Mouse (Mus musculus): ENCODE data around the gene Zer1. TPM values are rescaled to one million over a fixed set of nuclear protein-coding genes. Genes with fewer than 3 reads are reported as not detected.

Gene Zer1
- total and polyA plus RNA-seq, 3 experiments = 5.5 to 15.0 (median 13.4) TPM

DNA sequence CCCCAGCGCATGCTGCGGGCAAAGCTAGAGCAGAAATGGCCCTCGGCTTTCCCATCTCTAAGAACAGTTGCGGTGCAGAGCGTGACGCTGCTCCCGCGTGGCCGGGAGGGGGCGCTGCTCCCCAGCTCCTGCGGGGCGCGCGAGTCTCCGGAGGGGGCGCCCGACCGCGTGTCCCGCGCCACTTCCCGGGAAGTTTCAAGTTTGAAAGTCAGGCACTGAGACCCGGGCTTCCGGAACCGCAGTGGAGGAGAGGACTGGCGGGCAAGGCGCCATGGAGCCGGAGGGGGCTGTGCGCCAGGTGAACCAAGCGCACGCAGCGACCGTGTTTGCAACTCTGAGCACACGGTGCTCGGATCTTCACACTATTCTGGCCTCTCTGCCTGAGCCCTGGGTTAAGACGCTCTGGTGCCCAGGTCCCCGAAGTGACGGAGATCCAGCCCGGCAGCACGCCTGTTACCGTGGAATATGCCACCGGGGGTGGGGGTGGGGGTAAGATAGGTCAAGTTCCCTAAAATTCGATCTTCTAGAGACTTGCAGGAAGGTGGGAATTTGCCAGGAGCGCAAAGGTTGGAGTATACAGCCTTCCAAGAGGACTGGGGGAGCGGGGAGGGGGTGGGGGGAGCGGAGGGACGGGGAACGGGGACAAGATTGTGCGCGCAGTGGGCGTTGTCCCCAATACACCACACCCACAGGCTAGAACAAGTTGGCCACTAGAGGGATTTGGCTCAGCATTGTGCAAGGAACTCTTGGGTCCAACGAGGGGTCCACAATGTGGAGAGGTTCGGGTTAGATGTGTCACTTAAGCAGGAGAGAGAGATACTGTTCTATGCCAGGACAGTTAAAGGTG is 46.7 kb downstream of the Zer1 start, which contains the start of gene Pkn3 (continued):
- TF ChIP-seq EP300 (IDR thresholded peaks at IDR 0.05; ENCODE audit: low read length) (no peak), MYC (IDR thresholded peaks at IDR 0.05; ENCODE audit: low read depth, low read length) (no peak; the same call in 1 of the 2 replicates), MAX (IDR thresholded peaks at IDR 0.05; ENCODE audit: low read length) (peak; percentile 89), RAD21 (IDR thresholded peaks at IDR 0.05; ENCODE audit: low read depth, low read length) (peak; percentile 66), PAX5 (IDR thresholded peaks at IDR 0.05; ENCODE audit: low read length) (no peak), NRF1 (IDR thresholded peaks at IDR 0.05; ENCODE audit: low read depth, low read length) (peak; percentile 48), CHD2 (IDR thresholded peaks at IDR 0.05; ENCODE audit: low read length) (peak; percentile 0; the same call in 1 of the 2 replicates), E2F4 (IDR thresholded peaks at IDR 0.05; ENCODE audit: insufficient replicate concordance, low read depth, low read length) (no peak), BHLHE40 (IDR thresholded peaks at IDR 0.05; ENCODE audit: low read depth, low read length) (peak; percentile 44; the same call in 1 of the 2 replicates), ZMIZ1 (IDR thresholded peaks at IDR 0.05; ENCODE audit: low read depth, low read length) (no peak), MAZ (IDR thresholded peaks at IDR 0.05; ENCODE audit: low read depth, low read length) (peak; percentile 51; the same call in 1 of the 2 replicates), ETS1 (conservative IDR thresholded peaks at IDR 0.05; ENCODE audit: low read depth, low read length) (no peak), USF1 (IDR thresholded peaks at IDR 0.05; ENCODE audit: low read depth, low read length) (no peak), TBP (conservative IDR thresholded peaks at IDR 0.05; ENCODE audit: low read depth, low read length) (0 out of 2 replicates have a peak, but pooled peaks have one; percentile 39)

DNA sequence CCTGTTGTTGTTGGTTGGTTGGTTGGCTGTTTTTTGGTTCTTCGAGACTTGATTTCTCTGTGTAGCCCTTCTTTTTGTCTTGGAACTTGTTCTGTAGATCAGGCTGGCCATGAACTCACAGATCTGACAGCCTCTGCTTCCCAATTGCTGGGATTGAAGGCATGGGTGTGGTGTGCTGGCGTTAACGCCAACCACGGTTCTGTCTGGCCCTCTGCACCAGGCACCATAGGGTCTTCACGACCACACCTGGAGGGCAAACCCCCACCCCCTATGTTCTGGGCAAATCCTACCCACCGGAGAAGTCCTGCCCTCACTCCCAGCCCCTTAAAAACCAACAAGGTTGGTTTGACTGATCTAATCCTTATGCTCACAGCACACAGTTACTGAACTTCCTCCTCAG is 47.4 kb downstream of the Zer1 start:
- no peaks in the 10 kb centered on the region for H3K27me3 ChIP-seq (replicated peaks)
- peaks cover 13 to 45% of the 10 kb centered on the region in 2 experiments for H3K36me3 ChIP-seq (replicated peaks in 1 of 2; ENCODE audit: control insufficient read depth in 1 of 2, insufficient read depth in 1 of 2, low read length in 1 of 2)
- no peaks in the 10 kb centered on the region for H3K79me2 ChIP-seq (replicated peaks; ENCODE audit: control insufficient read depth, extremely low read depth, insufficient read depth, poor library complexity, severe bottlenecking)
- dilution Hi-C loops (cut with MboI; ENCODE audit: extremely low pct_ligation_motif_present, extremely low pct_unique_long_range_greater_than_20kb, low sequenced_read_pairs) (no loop called here), in situ Hi-C loops (cut with MboI; ENCODE audit: low pct_ligation_motif_present, low pct_unique_long_range_greater_than_20kb, low sequenced_read_pairs) (loop anchor here (5.0 kb wide), 1 partner anchor 35 kb away; no protein-coding TSS in a partner anchor)
- H3K27ac ChIP-seq (ENCODE audit: insufficient read depth, low read depth) = peak overlapping the region; percentile 65
- peaks cover 7 to 15% of the 10 kb centered on the region in 2 experiments for H3K4me1 ChIP-seq (ENCODE audit: control insufficient read depth in 1 of 2, insufficient read depth in 2 of 2)
- H3K4me3 ChIP-seq (replicated peaks in 1 of 3; ENCODE audit: low read depth in 2 of 3, low read length in 2 of 3, poor library complexity in 1 of 3) = peak overlapping the region in 2 of 3 experiments; percentile 66 to 68
- TF ChIP-seq SIN3A (IDR thresholded peaks at IDR 0.05; ENCODE audit: low read length) (no peak), ZNF384 (IDR thresholded peaks at IDR 0.05; ENCODE audit: low read depth, low read length) (no peak), CHD2 (IDR thresholded peaks at IDR 0.05; ENCODE audit: low read length) (no peak), ZC3H11A (IDR thresholded peaks at IDR 0.05; ENCODE audit: low read depth, low read length) (no peak), E2F4 (IDR thresholded peaks at IDR 0.05; ENCODE audit: insufficient replicate concordance, low read depth, low read length) (no peak), ETS1 (conservative IDR thresholded peaks at IDR 0.05; ENCODE audit: low read depth, low read length) (no peak), PAX5 (IDR thresholded peaks at IDR 0.05; ENCODE audit: low read length) (no peak), UBTF (IDR thresholded peaks at IDR 0.05; ENCODE audit: low read depth, low read length) (no peak), MEF2A (IDR thresholded peaks at IDR 0.05; ENCODE audit: borderline replicate concordance, low read depth, low read length) (no peak), ZMIZ1 (IDR thresholded peaks at IDR 0.05; ENCODE audit: low read depth, low read length) (no peak), RCOR1 (conservative IDR thresholded peaks at IDR 0.05; ENCODE audit: low read depth, low read length) (no peak)
- no peak overlapping the region; the same call in 1 of the 2 replicates for H3K9ac ChIP-seq (ENCODE audit: insufficient read depth, low read depth)
- no peak for DNase-seq (ENCODE audit: extremely low read depth)
- no peak overlapping the region for H3K4me2 ChIP-seq (ENCODE audit: insufficient read depth, low read depth, poor library complexity, severe bottlenecking)
- no peaks in the 10 kb centered on the region for H3K9me3 ChIP-seq (replicated peaks; ENCODE audit: low read length)

Measured in CH12.LX (cell line).